Mouse (Mus musculus) cortical plate, adult 2 months (tissue): ENCODE measurements around the gene Med21. TPM values are rescaled to one million over a fixed set of nuclear protein-coding genes. Genes with fewer than 3 reads are reported as not detected.

ENCODE experiments used
- H3K27ac ChIP-seq: fragments of 200-500 bp; 2 replicates; pipeline ENCODE4 v1.5.1; 2012; ENCODE audit warnings: low read length, control low read depth, inconsistent platforms; ENCODE audit not compliant: insufficient read depth
- H3K4me1 ChIP-seq: fragments of 200-500 bp; 2 replicates; pipeline ENCODE4 v1.6.1; 2011; ENCODE audit warnings: low read length; ENCODE audit not compliant: control insufficient read depth, insufficient read depth
- H3K4me3 ChIP-seq: fragments of 200-500 bp; 2 replicates; pipeline ENCODE4 v1.5.1; 2011; ENCODE audit warnings: mild to moderate bottlenecking, low read length, control low read depth; ENCODE audit not compliant: insufficient read depth
- CTCF ChIP-seq: fragments of 200-500 bp; IDR thresholded peaks from 2 replicates; pipeline ENCODE4 v1.5.1; 2011; ENCODE audit warnings: mild to moderate bottlenecking, control low read depth, low read length; ENCODE audit not compliant: insufficient read depth; ENCODE audit errors: extremely low read depth
- POLR2A ChIP-seq: fragments of 200-500 bp; IDR thresholded peaks from 2 replicates; pipeline ENCODE4 v1.6.1; 2011; ENCODE audit warnings: mild to moderate bottlenecking, low read length, control low read depth; ENCODE audit not compliant: insufficient read depth; ENCODE audit errors: extremely low read depth
- polyA plus RNA-seq: library from polyadenylated mRNA; depleted of rRNA; stranded (reverse); fragments of >200 nt; gene quantifications from 2 replicates; pipeline ENCODE4 v1.2.3, GENCODE M21; 2012

Gene Med21
- polyA plus RNA-seq, 1 experiment, result 70.6 TPM

DNA sequence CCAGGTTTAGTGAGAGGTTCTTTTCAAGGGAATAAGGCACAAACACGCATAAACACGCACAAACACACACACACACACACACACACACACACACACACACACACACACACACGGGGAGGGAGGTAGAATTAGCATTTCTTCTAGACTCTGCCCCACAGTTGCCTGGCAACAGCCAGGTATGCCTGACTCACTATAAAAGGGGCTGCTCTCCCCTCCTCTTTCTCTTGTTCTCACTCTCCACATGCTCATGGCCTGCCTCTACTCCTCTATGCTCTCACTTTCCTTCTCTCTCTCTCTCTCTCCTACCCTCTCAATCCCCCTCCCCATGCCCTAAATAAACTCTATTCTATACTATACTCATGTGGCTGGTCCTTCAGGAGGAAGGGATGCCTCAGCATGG, 14.2 kb upstream of the Med21 start:
- H3K4me3 ChIP-seq, result no peak overlapping the region
- peaks cover 4% of the 10 kb centered on the region; the same call in 1 of the 2 replicates for H3K4me1 ChIP-seq
- TF ChIP-seq CTCF, result no peak
- no peak for TF ChIP-seq POLR2A
- H3K27ac ChIP-seq, result no peak overlapping the region

DNA sequence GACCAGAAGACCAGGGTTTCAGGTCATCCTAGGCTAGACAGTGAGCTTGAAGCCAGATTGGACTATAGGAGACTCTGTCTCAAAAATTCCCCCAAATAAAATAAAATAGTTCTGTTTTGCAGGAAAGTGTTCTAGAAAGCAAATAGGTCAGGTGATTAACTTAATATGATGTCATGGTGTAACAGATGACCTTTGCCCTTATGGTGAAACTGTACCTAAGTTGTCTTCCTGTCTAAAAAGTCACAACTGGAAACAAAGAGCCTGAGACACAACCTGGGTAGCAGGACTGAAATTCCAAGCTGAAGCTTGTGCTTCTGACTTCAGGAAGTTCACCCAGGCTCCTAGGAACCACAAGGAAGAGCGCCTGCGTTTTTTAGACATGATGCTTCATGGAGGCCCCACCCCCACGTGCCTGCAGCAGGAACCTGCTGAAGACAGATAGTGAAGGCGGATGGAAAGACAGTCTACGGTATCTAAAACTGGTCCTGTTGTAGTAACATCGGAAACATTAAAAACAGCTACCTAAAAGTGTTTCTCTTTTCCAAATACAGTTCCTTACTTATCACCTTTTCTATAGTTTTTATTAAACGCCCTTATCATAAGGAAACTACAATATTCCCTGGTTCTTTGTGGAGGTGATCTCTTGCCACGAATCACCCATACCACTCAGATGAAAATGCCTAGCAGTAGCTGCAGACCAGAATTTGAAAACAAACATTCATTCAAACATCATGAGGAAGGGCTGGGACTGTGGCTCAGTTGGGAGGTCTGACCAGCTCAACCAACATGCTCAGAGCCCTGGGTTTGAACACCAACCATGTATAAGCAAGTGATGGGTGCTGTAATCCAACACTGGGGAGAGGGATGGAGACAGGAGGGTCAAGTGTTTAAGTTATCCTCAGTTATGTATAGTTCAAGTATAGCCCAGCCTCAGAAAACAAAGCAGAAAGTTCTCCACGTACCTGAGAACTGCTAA, 12.3 kb upstream of the Med21 start:
- TF ChIP-seq CTCF (no peak), POLR2A (no peak)
- H3K4me3 ChIP-seq, result no peak overlapping the region
- peaks cover 4% of the 10 kb centered on the region; the same call in 1 of the 2 replicates for H3K4me1 ChIP-seq
- H3K27ac ChIP-seq, result no peak overlapping the region

DNA sequence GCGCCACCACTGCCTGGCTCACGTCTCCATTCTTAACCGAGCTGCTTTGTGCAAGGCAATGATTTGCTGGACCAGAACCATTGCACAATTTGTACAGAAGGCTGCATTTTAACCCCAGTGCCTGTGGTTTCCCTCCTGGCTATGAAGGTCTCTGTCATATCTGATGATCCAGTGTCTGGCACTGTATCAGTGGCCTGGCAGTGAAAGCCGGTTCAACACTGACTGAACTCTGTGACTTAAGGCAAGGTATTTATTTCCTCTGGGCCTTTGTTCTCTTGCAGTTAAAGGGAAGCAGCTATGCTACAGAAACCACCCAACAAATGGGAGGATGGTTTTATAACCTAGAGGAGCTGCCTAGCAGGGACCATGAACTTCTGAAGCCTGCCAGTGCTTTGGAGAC, 11.4 kb upstream of the Med21 start:
- no peak for TF ChIP-seq CTCF
- TF ChIP-seq POLR2A, result no peak
- no peak overlapping the region for H3K27ac ChIP-seq
- no peak overlapping the region for H3K4me3 ChIP-seq
- peaks cover 4% of the 10 kb centered on the region; the same call in 1 of the 2 replicates for H3K4me1 ChIP-seq

DNA sequence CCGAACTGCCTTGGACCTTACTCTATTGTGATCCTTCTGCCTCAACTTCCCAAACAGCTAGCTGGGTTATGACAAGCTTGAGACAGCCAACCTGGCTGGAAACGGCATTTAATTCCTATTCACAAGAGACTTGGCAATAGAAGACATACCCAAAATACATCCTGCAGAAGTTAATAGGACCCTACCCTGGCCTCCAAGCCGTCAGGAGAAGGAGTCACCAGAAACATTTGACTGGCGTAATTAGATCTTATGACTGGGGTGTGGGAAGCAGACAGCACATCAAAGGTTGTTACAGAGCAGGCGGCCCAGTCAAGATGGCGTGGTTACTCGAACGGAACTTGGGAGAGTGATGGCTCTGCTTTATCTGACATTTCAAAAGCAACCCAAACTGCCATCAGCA, 10.5 kb upstream of the Med21 start:
- H3K4me3 ChIP-seq, result no peak overlapping the region
- peaks cover 4% of the 10 kb centered on the region; the same call in 1 of the 2 replicates for H3K4me1 ChIP-seq
- no peak for TF ChIP-seq CTCF
- no peak overlapping the region for H3K27ac ChIP-seq

DNA sequence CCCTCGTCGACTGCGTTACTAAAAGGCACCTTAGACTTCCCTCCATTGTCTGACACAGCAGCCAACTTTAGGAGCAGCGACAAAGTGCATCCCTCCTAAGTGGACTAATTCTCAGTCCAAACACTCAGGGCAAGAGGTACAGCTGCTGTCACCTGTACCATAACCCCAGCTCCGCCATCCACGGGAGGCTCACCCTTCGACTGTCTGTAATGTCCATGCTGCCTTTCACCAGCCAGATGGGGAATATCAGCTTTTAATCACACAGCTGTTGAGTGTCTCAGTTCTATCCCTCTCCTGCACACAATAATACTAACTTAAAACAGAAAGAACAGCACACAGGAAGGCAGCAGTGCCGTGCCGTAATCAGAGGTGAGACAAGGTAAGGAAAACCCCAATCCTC, 9.9 kb upstream of the Med21 start:
- Histone ChIP-seq H3K27ac (no peak overlapping the region), H3K4me3 (no peak overlapping the region), H3K4me1 (peaks cover 4% of the 10 kb centered on the region; the same call in 1 of the 2 replicates)
- TF ChIP-seq CTCF (no peak), POLR2A (no peak)

DNA sequence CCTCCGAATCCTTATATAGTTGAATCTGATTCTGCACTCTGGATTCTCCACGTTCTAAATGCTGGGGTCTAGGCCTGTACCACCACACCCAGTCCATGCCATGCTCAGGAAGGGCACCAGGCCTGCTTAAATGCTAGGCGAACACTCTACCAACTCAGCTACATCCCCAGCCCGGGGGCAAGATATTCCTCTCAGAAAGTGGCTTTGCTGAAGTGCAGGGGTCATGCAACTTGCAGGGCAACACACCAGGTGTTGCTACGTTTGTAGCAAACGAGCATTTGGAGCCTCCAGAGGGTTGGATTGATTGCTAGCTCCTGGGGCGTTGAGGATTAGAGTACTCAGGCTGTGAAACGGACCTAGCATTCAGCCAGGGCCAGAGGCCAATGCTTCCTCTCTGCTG, 9.2 kb upstream of the Med21 start:
- TF ChIP-seq POLR2A (no peak), CTCF (no peak)
- peaks cover 4% of the 10 kb centered on the region; the same call in 1 of the 2 replicates for H3K4me1 ChIP-seq
- H3K27ac ChIP-seq, result no peak overlapping the region
- H3K4me3 ChIP-seq, result peak overlapping the region; percentile 85

DNA sequence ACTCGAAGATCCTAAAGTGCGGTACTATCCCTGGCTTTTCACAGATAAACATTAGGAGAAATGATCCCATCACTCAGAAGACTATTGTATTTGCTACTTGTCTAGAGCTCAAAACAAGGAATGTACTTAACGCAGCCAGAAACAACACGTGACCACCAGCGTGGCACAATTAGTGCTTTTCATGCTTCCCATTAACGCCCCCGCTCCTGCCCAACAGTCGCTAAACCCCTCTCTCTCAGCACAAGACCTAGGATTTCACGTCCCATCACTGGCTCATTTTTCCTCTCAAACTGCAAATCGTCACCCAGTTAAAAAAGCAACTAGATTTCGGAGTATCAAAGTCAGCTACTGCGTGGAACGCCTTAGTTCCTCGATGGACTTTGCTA, 8.7 kb upstream of the Med21 start:
- H3K4me3 ChIP-seq, result peak overlapping the region; percentile 85
- H3K4me1 ChIP-seq, result peaks cover 4% of the 10 kb centered on the region; the same call in 1 of the 2 replicates
- 0 out of 2 replicates have a peak, but pooled peaks have one; percentile 42 for TF ChIP-seq POLR2A
- TF ChIP-seq CTCF, result no peak
- H3K27ac ChIP-seq, result peak overlapping the region; percentile 92

DNA sequence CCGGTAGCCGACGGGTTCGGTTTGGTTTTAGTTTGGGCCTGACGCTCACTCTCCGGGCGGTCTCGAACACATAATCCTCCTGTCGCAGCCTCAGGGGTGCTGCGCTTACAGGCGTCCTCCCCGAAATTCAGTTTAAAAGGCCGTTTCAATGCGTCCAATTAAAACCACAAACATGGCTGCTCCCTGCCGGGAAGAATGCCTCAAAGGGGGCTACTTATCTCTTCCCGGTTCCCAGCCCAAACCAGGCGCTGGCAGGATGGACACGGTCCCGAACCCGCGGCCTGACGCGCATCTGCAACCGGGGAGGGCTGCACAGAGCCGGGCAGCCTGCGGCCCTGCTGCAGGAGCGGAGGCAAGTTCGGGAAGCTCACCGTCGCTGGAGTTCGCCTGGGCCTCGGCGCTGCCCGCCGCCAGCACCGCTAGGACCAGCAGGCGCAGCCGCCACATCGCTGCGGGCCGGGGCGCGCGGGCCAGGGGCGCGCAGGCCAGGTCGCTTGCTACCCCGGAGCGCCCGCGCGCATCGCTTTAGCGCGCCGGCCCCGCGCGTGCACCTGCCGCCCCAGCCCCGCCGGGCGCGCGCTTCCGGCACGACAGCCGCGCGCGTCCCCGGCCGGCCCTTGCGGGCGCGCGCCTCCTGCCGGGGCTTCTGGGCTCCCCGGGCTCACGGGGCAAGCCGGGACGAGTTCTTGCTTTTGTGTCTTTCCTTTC, 8.2 kb upstream of the Med21 start:
- H3K4me3 ChIP-seq, result peak overlapping the region; percentile 85
- peak overlapping the region; percentile 92 for H3K27ac ChIP-seq
- TF ChIP-seq CTCF, result no peak
- TF ChIP-seq POLR2A, result no peak
- peaks cover 4% of the 10 kb centered on the region; the same call in 1 of the 2 replicates for H3K4me1 ChIP-seq

DNA sequence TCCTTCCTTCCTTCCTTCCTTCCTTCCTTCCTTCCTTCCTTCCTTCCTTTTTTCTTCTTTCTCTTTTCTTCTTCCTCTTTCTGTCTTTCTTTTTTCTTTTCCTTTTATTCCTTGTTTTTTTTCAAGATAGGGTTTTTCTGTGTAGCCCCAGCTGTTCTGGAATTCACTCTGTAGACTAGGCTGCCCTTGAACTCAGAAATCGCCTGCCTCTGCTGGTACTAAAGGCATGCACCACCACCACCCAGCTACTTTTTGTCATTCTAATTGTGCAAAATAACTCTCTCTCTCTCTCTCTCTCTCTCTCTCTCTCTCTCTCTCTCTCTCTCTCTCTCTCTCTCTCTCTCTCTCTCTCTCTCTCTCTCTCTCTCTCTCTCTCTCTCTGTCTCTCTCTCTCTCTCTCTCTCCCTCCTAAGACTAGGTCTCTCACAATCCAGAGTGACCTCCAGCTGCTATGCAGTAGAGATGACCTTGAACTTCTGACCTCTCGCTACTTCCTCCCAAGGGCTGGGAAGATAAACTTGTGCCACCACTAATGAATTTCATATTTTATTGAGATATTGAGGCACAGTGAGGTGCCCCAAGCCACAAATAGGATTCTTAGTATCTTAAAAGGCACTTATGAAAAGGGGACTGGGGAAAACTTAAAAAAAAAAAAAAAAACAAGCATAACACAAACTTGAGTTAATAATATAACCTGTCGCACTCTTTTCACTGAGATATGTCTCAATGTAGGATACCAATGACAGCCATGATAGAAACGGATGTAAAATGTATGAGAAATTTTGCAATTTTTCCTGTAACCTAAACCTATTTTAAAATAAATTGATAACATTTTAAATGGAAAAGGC, 7.4 kb upstream of the Med21 start:
- Histone ChIP-seq H3K4me3 (peak overlapping the region; percentile 85; the same call in 1 of the 2 replicates), H3K27ac (no peak overlapping the region), H3K4me1 (peaks cover 4% of the 10 kb centered on the region; the same call in 1 of the 2 replicates)
- TF ChIP-seq CTCF (no peak), POLR2A (no peak)
